Mouse (Mus musculus) heart, postnatal 0 days (tissue): ENCODE data around the gene Plscr3.

ENCODE experiments used
- CTCF ChIP-seq: IDR thresholded peaks from 2 replicates; pipeline ENCODE4 v1.5.1; 2016; ENCODE audit warnings: antibody characterized with exemption, control low read depth, low read depth
- EP300 ChIP-seq: IDR thresholded peaks from 2 replicates; pipeline ENCODE4 v1.6.1; 2016; ENCODE audit warnings: antibody characterized with exemption, low read depth

GRCm38 (mm10) chr11:69883066-69883465, 36.9 kb downstream of the Plscr3 start:
- TF ChIP-seq CTCF (peak; percentile 22), EP300 (no peak)
